Mouse (Mus musculus): ENCODE measurements around the gene Pla2r1.

Gene Pla2r1

GRCm38 (mm10) chr2:60552902-60553682 is at the start of gene Pla2r1:
Gene Pla2r1 (minus strand): TSS chr2:60553308.
- DNase-seq (ENCODE audit: low read depth, low spot score) = peak; percentile 69

- no peak for DNase-seq (ENCODE audit: low read depth, low spot score)
Measured at GRCm38 (mm10) chr2:60601326-60601725, 48.2 kb upstream of the Pla2r1 start.

GRCm38 (mm10) chr2:60600863-60601262 is 47.8 kb upstream of the Pla2r1 start:
- DNase-seq (ENCODE audit: low read depth, low spot score) = no peak

GRCm38 (mm10) chr2:60583416-60583815 is 30.3 kb upstream of the Pla2r1 start:
- no peak for DNase-seq (ENCODE audit: low read depth, low spot score)

GRCm38 (mm10) chr2:60554561-60554960 is 1.5 kb upstream of the Pla2r1 start:
- no peak for DNase-seq (ENCODE audit: low read depth, low spot score)

GRCm38 (mm10) chr2:60552177-60552901 is 769 bp downstream of the Pla2r1 start:
- DNase-seq (ENCODE audit: low read depth, low spot score) = no peak

GRCm38 (mm10) chr2:60551673-60552072 is 1.4 kb downstream of the Pla2r1 start:
- DNase-seq (ENCODE audit: low read depth, low spot score) = no peak

GRCm38 (mm10) chr2:60550521-60550920 is 2.6 kb downstream of the Pla2r1 start:
- no peak for DNase-seq (ENCODE audit: low read depth, low spot score)

GRCm38 (mm10) chr2:60549851-60550250 is 3.3 kb downstream of the Pla2r1 start:
- DNase-seq (ENCODE audit: low read depth, low spot score) = no peak

GRCm38 (mm10) chr2:60546082-60546481 is 7.0 kb downstream of the Pla2r1 start:
- no peak for DNase-seq (ENCODE audit: low read depth, low spot score)

- DNase-seq (ENCODE audit: low read depth, low spot score) = no peak
Measured at GRCm38 (mm10) chr2:60544006-60544405, 9.1 kb downstream of the Pla2r1 start.

- DNase-seq (ENCODE audit: low read depth, low spot score) = no peak
Measured at GRCm38 (mm10) chr2:60541745-60542144, 11.4 kb downstream of the Pla2r1 start.

GRCm38 (mm10) chr2:60540346-60540745 is 12.8 kb downstream of the Pla2r1 start:
- no peak for DNase-seq (ENCODE audit: low read depth, low spot score)

GRCm38 (mm10) chr2:60538710-60539109 is 14.4 kb downstream of the Pla2r1 start:
- DNase-seq (ENCODE audit: low read depth, low spot score) = no peak

GRCm38 (mm10) chr2:60538274-60538673 is 14.8 kb downstream of the Pla2r1 start:
- no peak for DNase-seq (ENCODE audit: low read depth, low spot score)

GRCm38 (mm10) chr2:60534755-60535154 is 18.4 kb downstream of the Pla2r1 start:
- no peak for DNase-seq (ENCODE audit: low read depth, low spot score)

- no peak for DNase-seq (ENCODE audit: low read depth, low spot score)
Measured at GRCm38 (mm10) chr2:60533026-60533425, 20.1 kb downstream of the Pla2r1 start.

GRCm38 (mm10) chr2:60532495-60532894 is 20.6 kb downstream of the Pla2r1 start:
- DNase-seq (ENCODE audit: low read depth, low spot score) = no peak

GRCm38 (mm10) chr2:60515817-60516216 is 37.3 kb downstream of the Pla2r1 start:
- no peak for DNase-seq (ENCODE audit: low read depth, low spot score)

GRCm38 (mm10) chr2:60514863-60515262 is 38.2 kb downstream of the Pla2r1 start:
- no peak for DNase-seq (ENCODE audit: low read depth, low spot score)

GRCm38 (mm10) chr2:60510718-60511117 is 42.4 kb downstream of the Pla2r1 start:
- DNase-seq (ENCODE audit: low read depth, low spot score) = no peak

GRCm38 (mm10) chr2:60505145-60505544 is 48.0 kb downstream of the Pla2r1 start:
- DNase-seq (ENCODE audit: low read depth, low spot score) = no peak

- no peak for DNase-seq (ENCODE audit: low read depth, low spot score)
Measured at GRCm38 (mm10) chr2:60504718-60505117, 48.4 kb downstream of the Pla2r1 start.

Measured in ES-CJ7 (cell line).